In the genomic region with DNA sequence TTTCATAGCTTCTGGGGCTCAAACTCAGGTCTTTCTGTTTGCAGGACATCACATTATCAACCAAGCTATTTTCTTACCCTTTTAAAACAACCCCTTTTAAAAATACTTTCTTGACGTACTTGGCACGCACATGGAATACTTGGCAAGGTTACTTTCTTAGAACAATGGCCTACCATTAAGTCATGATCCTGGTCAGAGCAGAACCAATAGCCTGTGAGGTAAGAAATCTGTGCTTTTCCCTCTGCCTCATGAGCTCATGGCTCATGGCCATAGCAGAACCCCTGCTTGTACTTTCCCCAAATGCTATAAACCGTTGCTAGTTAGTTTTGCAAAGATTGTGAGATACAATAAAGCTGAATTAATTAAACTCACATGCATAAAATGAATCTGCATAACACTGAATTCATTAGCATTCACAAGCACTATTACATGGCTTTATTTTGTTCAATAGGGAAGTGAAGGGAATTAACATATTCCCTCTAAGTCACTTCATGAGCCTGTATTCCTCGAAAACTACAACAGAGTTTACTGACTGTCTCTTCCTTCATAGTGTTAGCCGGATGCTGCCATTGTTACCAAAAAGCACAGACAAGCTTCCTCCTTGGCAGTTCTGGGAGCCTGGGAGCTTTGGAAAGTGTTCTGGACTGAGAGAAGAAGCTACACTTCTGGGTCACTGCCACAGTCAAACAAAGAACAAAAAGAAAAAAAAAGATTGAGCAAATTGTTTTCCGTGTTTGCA, we compare ENCODE assay signal across 10 mouse cellular contexts. TPM values are rescaled to one million over a fixed set of nuclear protein-coding genes. Genes with fewer than 3 reads are reported as not detected.
DNase-seq lines count a peak whose midpoint lies in the region; ATAC-seq and TF ChIP-seq lines count a peak whose summit lies in the region.
"Had no signal": no experiment of that assay in that cellular context is flagged by ENCODE, and none has a peak within 500 bp of the region (broad histone marks: within the 10 kb centered on the region; RNA-seq: fewer than 3 reads in every experiment).

No protein-coding gene starts in this region.

- peak overlapping the region; percentile 74 for H3K27ac ChIP-seq in lung, embryonic 15.5 days
- H3K27ac ChIP-seq in forebrain, embryonic 16.5 days (ENCODE audit: low read length) = peak overlapping the region; percentile 2; the same call in 1 of the 2 replicates
- H3K27ac ChIP-seq in hindbrain, postnatal 0 days = peak overlapping the region; percentile 38; the same call in 1 of the 2 replicates
- H3K27ac ChIP-seq in midbrain, embryonic 15.5 days = peak overlapping the region; percentile 31; the same call in 1 of the 2 replicates

- no peak overlapping the region for H3K9ac ChIP-seq in lung, embryonic 15.5 days
- no peak overlapping the region for H3K9ac ChIP-seq in forebrain, embryonic 16.5 days (replicated peaks; ENCODE audit: low read depth, low read length)
- no peak overlapping the region for H3K9ac ChIP-seq in hindbrain, postnatal 0 days (replicated peaks; ENCODE audit: low read length)
- H3K9ac ChIP-seq in midbrain, embryonic 15.5 days = no peak overlapping the region

- no peak for DNase-seq in lung, adult 18-20 months
- peak; percentile 23 for DNase-seq in hindbrain, postnatal 0 days (ENCODE audit: low spot score)
- DNase-seq in spleen, postnatal 10 days (ENCODE audit: low spot score in 2 of 2) = no peak
- DNase-seq in T-cell, adult 2 months (ENCODE audit: low spot score) = no peak
- DNase-seq: right cerebral cortex, adult 18-20 months had no signal

- no peaks in the 10 kb centered on the region for H3K27me3 ChIP-seq in lung, embryonic 15.5 days
- no peaks in the 10 kb centered on the region for H3K27me3 ChIP-seq in forebrain, embryonic 16.5 days (replicated peaks; ENCODE audit: control insufficient read depth, insufficient read depth, low read length)
- H3K27me3 ChIP-seq in hindbrain, postnatal 0 days (ENCODE audit: insufficient read depth, low read length) = no peaks in the 10 kb centered on the region
- H3K27me3 ChIP-seq in midbrain, embryonic 15.5 days (replicated peaks) = no peaks in the 10 kb centered on the region

- ATAC-seq in lung, embryonic 15.5 days (ENCODE audit: borderline replicate concordance, extremely low read depth, low FRiP score, low TSS enrichment) = peak; percentile 57; the same call in 1 of the 2 replicates
- ATAC-seq in forebrain, embryonic 16.5 days = peak; percentile 90
- ATAC-seq in hindbrain, postnatal 0 days = no peak
- ATAC-seq in midbrain, embryonic 15.5 days (replicated peaks) = peak; percentile 54; the same call in 1 of the 2 replicates
- ATAC-seq in megakaryocyte, adult 5-6 weeks (ENCODE audit: poor library complexity, severe bottlenecking) = no peak

- H3K4me1 ChIP-seq in lung, embryonic 15.5 days = peaks cover 17% of the 10 kb centered on the region
- H3K4me1 ChIP-seq in forebrain, embryonic 16.5 days (replicated peaks; ENCODE audit: control insufficient read depth, insufficient read depth, low read length) = peaks cover 11% of the 10 kb centered on the region
- no peaks in the 10 kb centered on the region for H3K4me1 ChIP-seq in hindbrain, postnatal 0 days (ENCODE audit: insufficient read depth, low read length)
- peaks cover 4% of the 10 kb centered on the region; the same call in 1 of the 2 replicates for H3K4me1 ChIP-seq in midbrain, embryonic 15.5 days

- no peak for TF ChIP-seq CTCF in hindbrain, postnatal 0 days (IDR thresholded peaks at IDR 0.05; ENCODE audit: low read depth)

- H3K9me3 ChIP-seq in lung, embryonic 15.5 days = no peaks in the 10 kb centered on the region
- no peaks in the 10 kb centered on the region for H3K9me3 ChIP-seq in forebrain, embryonic 16.5 days (ENCODE audit: control insufficient read depth, low read length)
- no peaks in the 10 kb centered on the region for H3K9me3 ChIP-seq in hindbrain, postnatal 0 days (ENCODE audit: low read length)
- no peaks in the 10 kb centered on the region for H3K9me3 ChIP-seq in midbrain, embryonic 15.5 days

- no peak overlapping the region for H3K4me2 ChIP-seq in lung, embryonic 15.5 days
- no peak overlapping the region for H3K4me2 ChIP-seq in forebrain, embryonic 16.5 days (ENCODE audit: low read length)
- H3K4me2 ChIP-seq in hindbrain, postnatal 0 days (ENCODE audit: low read depth, low read length) = no peak overlapping the region
- H3K4me2 ChIP-seq in midbrain, embryonic 15.5 days = no peak overlapping the region

- H3K36me3 ChIP-seq in lung, embryonic 15.5 days = no peaks in the 10 kb centered on the region
- H3K36me3 ChIP-seq in forebrain, embryonic 16.5 days (ENCODE audit: control insufficient read depth, insufficient read depth) = no peaks in the 10 kb centered on the region
- H3K36me3 ChIP-seq in hindbrain, postnatal 0 days (ENCODE audit: insufficient read depth, low read length) = no peaks in the 10 kb centered on the region
- no peaks in the 10 kb centered on the region for H3K36me3 ChIP-seq in midbrain, embryonic 15.5 days (replicated peaks)

- H3K4me3 ChIP-seq in lung, embryonic 15.5 days = no peak overlapping the region
- no peak overlapping the region for H3K4me3 ChIP-seq in forebrain, embryonic 16.5 days (replicated peaks; ENCODE audit: low read length)
- no peak overlapping the region for H3K4me3 ChIP-seq in hindbrain, postnatal 0 days (ENCODE audit: low read length)
- H3K4me3 ChIP-seq in midbrain, embryonic 15.5 days = no peak overlapping the region
- H3K4me3 ChIP-seq: erythroblast, embryonic 14.5 days had no signal

- 23% methylated on average over 6 of the region's 6 CpGs for WGBS in lung, embryonic 15.5 days
- 7% methylated on average over 6 of the region's 6 CpGs for WGBS in forebrain, embryonic 16.5 days
- 18% methylated on average over 6 of the region's 6 CpGs for WGBS in hindbrain, postnatal 0 days
- 41% methylated on average over 6 of the region's 6 CpGs for WGBS in midbrain, embryonic 15.5 days

RNA-seq across cellular contexts. Expression of gene Lhfpl2, which starts 20.1 kb away (rescaled TPM):
- 53.7 and 56.7 TPM in 2 replicates for polyA plus RNA-seq in lung, embryonic 15.5 days (2015; fragmentation: Nextera tagmentation; extraction: Ambion mirVana)
- 15.0 and 24.1 TPM in 2 replicates for polyA plus RNA-seq in forebrain, embryonic 16.5 days (2015; fragmentation: Nextera tagmentation; extraction: Ambion mirVana)
- 32.1 and 33.5 TPM in 2 replicates for total RNA-seq in hindbrain, postnatal 0 days (2014; rRNA removed)
- 14.7 and 15.3 TPM in 2 replicates for polyA plus RNA-seq in hindbrain, postnatal 0 days (2015; fragmentation: Nextera tagmentation; extraction: Ambion mirVana)
- polyA plus RNA-seq in midbrain, embryonic 15.5 days (2015; fragmentation: Nextera tagmentation; extraction: Ambion mirVana) = 16.3 and 16.8 TPM in 2 replicates
- 2.4 and 2.7 TPM in 2 replicates for total RNA-seq in megakaryocyte, adult 5-6 weeks (2015)
- total RNA-seq in megakaryocyte, adult 5-6 weeks (2017) = 2.9 and 3.9 TPM in 2 replicates
- polyA plus RNA-seq: erythroblast, embryonic 14.5 days had no signal

Comparison
In these comparisons a context has a peak if more than half of its experiments do, and no peak if none do; other contexts are left out.
1. ATAC-seq: peak in lung, embryonic 15.5 days (single experiment), forebrain, embryonic 16.5 days (single experiment) and midbrain, embryonic 15.5 days (single experiment); none in hindbrain, postnatal 0 days (single experiment) and megakaryocyte, adult 5-6 weeks (single experiment).
2. H3K27ac ChIP-seq: peak in every context shown above with its lines; median percentile 74 in lung, embryonic 15.5 days; 38 in hindbrain, postnatal 0 days; 31 in midbrain, embryonic 15.5 days; 2 in forebrain, embryonic 16.5 days.